Mouse (Mus musculus) heart, embryonic 15.5 days (tissue): ENCODE results near the gene Pak3. TPM values are rescaled to one million over a fixed set of nuclear protein-coding genes. Genes with fewer than 3 reads are reported as not detected.
A peak's percentile ranks its signal among the peaks of the same experiment; 100 is the strongest.

ENCODE experiments used
- ATAC-seq: fragments of 200-750 bp; cut with Nextera tagmentation; replicated peaks from 2 replicates; pipeline ENCODE4 v1.8.0; 2017; ENCODE audit warnings: low read depth, moderate TSS enrichment; ENCODE audit not compliant: insufficient number of reproducible peaks, insufficient read depth, low FRiP score
- H3K27ac ChIP-seq: fragments of 300-500 bp; sonication (generic); 2 replicates; pipeline ENCODE4 v1.5.1; 2015; ENCODE audit warnings: mild to moderate bottlenecking, inconsistent platforms
- H3K27me3 ChIP-seq: fragments of 300-500 bp; sonication (generic); 2 replicates; pipeline ENCODE4 v1.6.1; 2015; ENCODE audit warnings: inconsistent platforms
- H3K36me3 ChIP-seq: fragments of 300-500 bp; sonication (generic); 2 replicates; pipeline ENCODE4 v1.6.1; 2015; ENCODE audit warnings: mild to moderate bottlenecking, inconsistent platforms
- H3K4me1 ChIP-seq: fragments of 300-500 bp; sonication (generic); replicated peaks from 2 replicates; pipeline ENCODE4 v1.6.1; 2015; ENCODE audit warnings: inconsistent platforms
- H3K4me2 ChIP-seq: fragments of 300-500 bp; sonication (generic); 2 replicates; pipeline ENCODE4 v1.6.1; 2015; ENCODE audit warnings: inconsistent platforms, mild to moderate bottlenecking, moderate library complexity
- H3K4me3 ChIP-seq: fragments of 300-500 bp; sonication (generic); 2 replicates; pipeline ENCODE4 v1.5.1; 2015; ENCODE audit warnings: mild to moderate bottlenecking, inconsistent platforms
- H3K9ac ChIP-seq: fragments of 300-500 bp; sonication (generic); 2 replicates; pipeline ENCODE4 v1.6.1; 2015; ENCODE audit warnings: mild to moderate bottlenecking, inconsistent platforms
- H3K9me3 ChIP-seq: fragments of 300-500 bp; sonication (generic); replicated peaks from 2 replicates; pipeline ENCODE4 v1.6.1; 2016; ENCODE audit warnings: inconsistent platforms
- WGBS: fragments of 180-500 bp; shearing (Covaris S2); methylation state at CpG from one replicate; pipeline ENCODE4 v1.1.7; 2015; ENCODE audit warnings: mixed read lengths; 5-methylcytosine and 5-hydroxymethylcytosine counted together
- polyA plus RNA-seq: library from polyadenylated mRNA; unstranded; fragments of >200 nt; fragmentation: Nextera tagmentation; extraction: Ambion mirVana; gene quantifications from 2 replicates; pipeline ENCODE4 v1.2.1, GENCODE M21; 2015

The Pak3 gene
- polyA plus RNA-seq, 1 experiment from 2014 or later = 8.2 TPM

- Histone ChIP-seq H3K9me3 (no peaks in the 10 kb centered on the region), H3K36me3 (no peaks in the 10 kb centered on the region), H3K4me2 (no peak overlapping the region), H3K4me3 (no peak overlapping the region), H3K27ac (no peak overlapping the region), H3K4me1 (no peaks in the 10 kb centered on the region), H3K9ac (no peak overlapping the region), H3K27me3 (no peaks in the 10 kb centered on the region)
- WGBS = 22% methylated on average over 2 of the region's 2 CpGs
- no peak for ATAC-seq
Observed at GRCm38 (mm10) chrX:143665771-143666170, 147.4 kb downstream of the Pak3 start.

- Histone ChIP-seq H3K4me1 (no peaks in the 10 kb centered on the region), H3K4me3 (no peak overlapping the region), H3K9ac (no peak overlapping the region), H3K4me2 (no peak overlapping the region), H3K27me3 (no peaks in the 10 kb centered on the region), H3K27ac (no peak overlapping the region), H3K9me3 (no peaks in the 10 kb centered on the region), H3K36me3 (no peaks in the 10 kb centered on the region)
- WGBS = 33% methylated on average over 4 of the region's 4 CpGs
- ATAC-seq = no peak
Observed at GRCm38 (mm10) chrX:143666991-143667390, 148.6 kb downstream of the Pak3 start.

- H3K4me3 ChIP-seq = no peak overlapping the region
- no peaks in the 10 kb centered on the region for H3K4me1 ChIP-seq
- H3K27me3 ChIP-seq = no peaks in the 10 kb centered on the region
- H3K27ac ChIP-seq = no peak overlapping the region
- no peaks in the 10 kb centered on the region for H3K9me3 ChIP-seq
- no peak overlapping the region for H3K9ac ChIP-seq
- ATAC-seq = no peak
- 36% methylated on average over 3 of the region's 3 CpGs for WGBS
- H3K36me3 ChIP-seq = no peaks in the 10 kb centered on the region
- no peak overlapping the region for H3K4me2 ChIP-seq
Observed at GRCm38 (mm10) chrX:143668242-143668641, 149.9 kb downstream of the Pak3 start.

GRCm38 (mm10) chrX:143678566-143678965 is 160.2 kb downstream of the Pak3 start:
- Histone ChIP-seq H3K4me1 (no peaks in the 10 kb centered on the region), H3K27ac (no peak overlapping the region), H3K9ac (no peak overlapping the region), H3K27me3 (no peaks in the 10 kb centered on the region), H3K9me3 (no peaks in the 10 kb centered on the region), H3K4me2 (no peak overlapping the region), H3K36me3 (no peaks in the 10 kb centered on the region), H3K4me3 (no peak overlapping the region)
- no peak for ATAC-seq
- WGBS = 56% methylated on average over 2 of the region's 2 CpGs

GRCm38 (mm10) chrX:143722250-143722649 is 203.9 kb downstream of the Pak3 start:
- Histone ChIP-seq H3K4me1 (no peaks in the 10 kb centered on the region), H3K9ac (no peak overlapping the region), H3K27me3 (no peaks in the 10 kb centered on the region), H3K9me3 (no peaks in the 10 kb centered on the region), H3K4me3 (no peak overlapping the region), H3K4me2 (no peak overlapping the region), H3K36me3 (no peaks in the 10 kb centered on the region), H3K27ac (no peak overlapping the region)
- ATAC-seq = no peak
- 69% methylated on average over 1 of the region's 1 CpGs for WGBS

- WGBS = 76% methylated on average over 3 of the region's 3 CpGs
- no peak for ATAC-seq
Observed at GRCm38 (mm10) chrX:143725411-143725810, 207.0 kb downstream of the Pak3 start.

GRCm38 (mm10) chrX:143736035-143736434 is 217.6 kb downstream of the Pak3 start:
- ATAC-seq = no peak
- Histone ChIP-seq H3K9me3 (no peaks in the 10 kb centered on the region), H3K4me3 (no peak overlapping the region), H3K36me3 (no peaks in the 10 kb centered on the region), H3K4me1 (no peaks in the 10 kb centered on the region), H3K4me2 (no peak overlapping the region), H3K9ac (no peak overlapping the region), H3K27me3 (no peaks in the 10 kb centered on the region), H3K27ac (no peak overlapping the region)
- WGBS = 34% methylated on average over 4 of the region's 4 CpGs

More at GRCm38 (mm10) chrX:143725411-143725810, 207.0 kb downstream of the Pak3 start:
- Histone ChIP-seq H3K9ac (no peak overlapping the region), H3K27me3 (no peaks in the 10 kb centered on the region), H3K36me3 (no peaks in the 10 kb centered on the region), H3K27ac (no peak overlapping the region), H3K9me3 (no peaks in the 10 kb centered on the region), H3K4me1 (no peaks in the 10 kb centered on the region), H3K4me3 (no peak overlapping the region), H3K4me2 (no peak overlapping the region)

- WGBS = 15% methylated on average over 2 of the region's 2 CpGs
Observed at GRCm38 (mm10) chrX:143739171-143739570, 220.8 kb downstream of the Pak3 start.

GRCm38 (mm10) chrX:143762556-143762955 is 244.2 kb downstream of the Pak3 start:
- Histone ChIP-seq H3K9ac (no peak overlapping the region), H3K4me2 (no peak overlapping the region), H3K4me1 (no peaks in the 10 kb centered on the region), H3K27ac (no peak overlapping the region), H3K4me3 (no peak overlapping the region), H3K27me3 (no peaks in the 10 kb centered on the region), H3K9me3 (no peaks in the 10 kb centered on the region), H3K36me3 (no peaks in the 10 kb centered on the region)
- ATAC-seq = no peak
- WGBS = 60% methylated on average over 3 of the region's 3 CpGs

More at GRCm38 (mm10) chrX:143739171-143739570, 220.8 kb downstream of the Pak3 start:
- no peak overlapping the region for H3K4me3 ChIP-seq
- no peaks in the 10 kb centered on the region for H3K9me3 ChIP-seq
- no peak for ATAC-seq
- H3K36me3 ChIP-seq = no peaks in the 10 kb centered on the region
- H3K4me1 ChIP-seq = no peaks in the 10 kb centered on the region
- no peak overlapping the region for H3K9ac ChIP-seq
- no peaks in the 10 kb centered on the region for H3K27me3 ChIP-seq
- H3K4me2 ChIP-seq = no peak overlapping the region
- H3K27ac ChIP-seq = no peak overlapping the region

GRCm38 (mm10) chrX:143815948-143816347 is 297.6 kb downstream of the Pak3 start:
- Histone ChIP-seq H3K4me2 (no peak overlapping the region), H3K9ac (no peak overlapping the region), H3K36me3 (no peaks in the 10 kb centered on the region), H3K4me3 (no peak overlapping the region), H3K27ac (no peak overlapping the region), H3K4me1 (no peaks in the 10 kb centered on the region), H3K9me3 (no peaks in the 10 kb centered on the region), H3K27me3 (no peaks in the 10 kb centered on the region)
- ATAC-seq = no peak
- WGBS = 83% methylated on average over 1 of the region's 1 CpGs

- no peaks in the 10 kb centered on the region for H3K36me3 ChIP-seq
- ATAC-seq = no peak
- H3K27me3 ChIP-seq = no peaks in the 10 kb centered on the region
- H3K4me2 ChIP-seq = no peak overlapping the region
- H3K4me3 ChIP-seq = no peak overlapping the region
- no peaks in the 10 kb centered on the region for H3K4me1 ChIP-seq
- H3K27ac ChIP-seq = no peak overlapping the region
- no peak overlapping the region for H3K9ac ChIP-seq
- no peaks in the 10 kb centered on the region for H3K9me3 ChIP-seq
- 91% methylated on average over 2 of the region's 2 CpGs for WGBS
Observed at GRCm38 (mm10) chrX:143818961-143819360, 300.6 kb downstream of the Pak3 start.

- Histone ChIP-seq H3K4me2 (peak overlapping the region; percentile 51), H3K9ac (peak overlapping the region; percentile 9; the same call in 1 of the 2 replicates), H3K9me3 (no peaks in the 10 kb centered on the region), H3K4me1 (no peaks in the 10 kb centered on the region), H3K27ac (peak overlapping the region; percentile 40; the same call in 1 of the 2 replicates), H3K4me3 (peak overlapping the region; percentile 47), H3K36me3 (no peaks in the 10 kb centered on the region), H3K27me3 (no peaks in the 10 kb centered on the region)
- WGBS = 10% methylated on average over 4 of the region's 4 CpGs
- ATAC-seq = no peak
Observed at GRCm38 (mm10) chrX:143826521-143826920, 308.1 kb downstream of the Pak3 start.
